ENCODE assay signal across 8 mouse cellular contexts in genomic region chr16:84834344-84834743, GRCm38 (mm10). TPM values are rescaled to one million over a fixed set of nuclear protein-coding genes. Genes with fewer than 3 reads are reported as not detected.
DNase-seq lines count a peak whose midpoint lies in the region; ATAC-seq and TF ChIP-seq lines count a peak whose summit lies in the region.

No protein-coding gene starts in this region.

- H3K36me3 ChIP-seq in C2C12 (ENCODE audit: control insufficient read depth, insufficient read depth), result peaks cover 44% of the 10 kb centered on the region
- H3K36me3 ChIP-seq in liver, embryonic 11.5 days (ENCODE audit: control insufficient read depth, insufficient read depth, low read length), result peaks cover 19% of the 10 kb centered on the region
- H3K36me3 ChIP-seq in stomach, postnatal 0 days (ENCODE audit: control insufficient read depth, insufficient read depth, low read length), result peaks cover 7% of the 10 kb centered on the region

- peak overlapping the region; percentile 74 for H3K4me2 ChIP-seq in liver, embryonic 11.5 days
- peak overlapping the region; percentile 84 for H3K4me2 ChIP-seq in stomach, postnatal 0 days (replicated peaks; ENCODE audit: low read depth)

- H3K79me3 ChIP-seq in C2C12 (ENCODE audit: low read depth), result peaks cover 63% of the 10 kb centered on the region

- H3K4me3 ChIP-seq in C2C12 (ENCODE audit: insufficient read depth, poor library complexity, severe bottlenecking), result peak overlapping the region; percentile 88
- peak overlapping the region; percentile 92 for H3K4me3 ChIP-seq in liver, embryonic 11.5 days (ENCODE audit: low read depth, low read length)
- H3K4me3 ChIP-seq in stomach, postnatal 0 days (ENCODE audit: low read depth, low read length), result peak overlapping the region; percentile 88

- peak; percentile 57 for ATAC-seq in erythroblast, adult 5-6 weeks (replicated peaks; ENCODE audit: low FRiP score, poor library complexity, severe bottlenecking)
- no peak for ATAC-seq in liver, embryonic 11.5 days (replicated peaks; ENCODE audit: low FRiP score)
- ATAC-seq in stomach, postnatal 0 days (ENCODE audit: low FRiP score, low TSS enrichment), result no peak

- H3K4me1 ChIP-seq in liver, embryonic 11.5 days (replicated peaks; ENCODE audit: control insufficient read depth, insufficient read depth, low read length), result peaks cover 7% of the 10 kb centered on the region
- no peaks in the 10 kb centered on the region for H3K4me1 ChIP-seq in stomach, postnatal 0 days (replicated peaks; ENCODE audit: control insufficient read depth, insufficient read depth)

- peaks cover 84% of the 10 kb centered on the region for H3K79me2 ChIP-seq in C2C12 (ENCODE audit: control insufficient read depth, insufficient read depth)

- H3K9me3 ChIP-seq in liver, embryonic 11.5 days (ENCODE audit: control insufficient read depth, low read length), result no peaks in the 10 kb centered on the region
- H3K9me3 ChIP-seq in stomach, postnatal 0 days (ENCODE audit: control insufficient read depth, low read length), result no peaks in the 10 kb centered on the region

- no peak for TF ChIP-seq EP300 in stomach, postnatal 0 days (optimal IDR thresholded peaks at IDR 0.05)

- H3ac ChIP-seq in C2C12 (ENCODE audit: control insufficient read depth, insufficient read length, low read depth), result peak overlapping the region; percentile 98

- H3K9ac ChIP-seq in liver, embryonic 11.5 days (ENCODE audit: low read depth, low read length), result peak overlapping the region; percentile 97
- peak overlapping the region; percentile 100 for H3K9ac ChIP-seq in stomach, postnatal 0 days (ENCODE audit: low read length)

- WGBS in liver, embryonic 11.5 days, result under 1% methylated on average over 22 of the region's 22 CpGs
- WGBS in stomach, postnatal 0 days, result 0% methylated on average over 22 of the region's 22 CpGs

- H3K27ac ChIP-seq in liver, embryonic 11.5 days (ENCODE audit: low read depth, low read length), result peak overlapping the region; percentile 98
- H3K27ac ChIP-seq in stomach, postnatal 0 days (replicated peaks), result peak overlapping the region; percentile 100

- TF ChIP-seq CTCF in C2C12 (IDR thresholded peaks at IDR 0.05; ENCODE audit: control insufficient read depth, insufficient read depth, insufficient read length), result no peak
- TF ChIP-seq CTCF in stomach, postnatal 0 days (IDR thresholded peaks at IDR 0.05; ENCODE audit: low read depth), result no peak

- H3K27me3 ChIP-seq in C2C12 (ENCODE audit: control insufficient read depth, insufficient read depth, insufficient read length), result no peaks in the 10 kb centered on the region
- H3K27me3 ChIP-seq in liver, embryonic 11.5 days (replicated peaks; ENCODE audit: control insufficient read depth, insufficient read depth, low read length), result no peaks in the 10 kb centered on the region
- no peaks in the 10 kb centered on the region for H3K27me3 ChIP-seq in stomach, postnatal 0 days (ENCODE audit: control insufficient read depth, insufficient read depth, low read length)

- DNase-seq in gastrocnemius, adult 18-20 months (ENCODE audit: low spot score), result peak; percentile 12
- no peak for DNase-seq in gastrocnemius, postnatal 10 days
- DNase-seq in liver, embryonic 11.5 days (ENCODE audit: low spot score), result peak; percentile 31
- no peak for DNase-seq in stomach, postnatal 0 days (ENCODE audit: low spot score)
- no peak for DNase-seq in kidney, adult 9 months
- no peak for DNase-seq in adrenal gland, adult 2 months

TF ChIP-seq in C2C12, 6 proteins besides CTCF, POLR2A, EP300 and RAD21:
- TF ChIP-seq CEBPB (IDR thresholded peaks at IDR 0.05; ENCODE audit: low read depth) (no peak), MYOG (IDR thresholded peaks at IDR 0.05; ENCODE audit: control insufficient read depth, extremely low read depth, insufficient read length) (no peak), FOSL1 (IDR thresholded peaks at IDR 0.05; ENCODE audit: insufficient read depth, low read length, poor library complexity, severe bottlenecking) (no peak), MAX (IDR thresholded peaks at IDR 0.05) (no peak), USF1 (IDR thresholded peaks at IDR 0.05; ENCODE audit: low read depth) (no peak), MYOD1 (IDR thresholded peaks at IDR 0.05; ENCODE audit: control insufficient read depth, insufficient read length, low read depth) (no peak)

RNA-seq across cellular contexts. Expression of gene Gabpa, which starts 0.4 kb away (rescaled TPM):
- total RNA-seq in gastrocnemius, adult 18-20 months (2021), result 10 to 100 TPM; 25.5 to 30.0 TPM
- 10 to 100 TPM; 29.3 to 35.7 TPM for total RNA-seq in gastrocnemius, postnatal 10 days (2021)
- 11.7 TPM for polyA plus RNA-seq in C2C12 (2012; fragmentation: generic; extraction: Trizol)
- total RNA-seq in erythroblast, adult 5-6 weeks (2015; ENCODE audit: low replicate concordance), result 26.1 and 42.7 TPM in 2 replicates
- total RNA-seq in erythroblast, adult 5-6 weeks (2017; ENCODE audit: low replicate concordance), result 20.1 and 31.1 TPM in 2 replicates
- polyA plus RNA-seq in liver, embryonic 11.5 days (2014; fragmentation: Nextera tagmentation; extraction: Ambion mirVana), result 37.5 and 40.9 TPM in 2 replicates
- 10.8 and 11.1 TPM in 2 replicates for polyA plus RNA-seq in stomach, postnatal 0 days (2015; fragmentation: Nextera tagmentation; extraction: Ambion mirVana)
- total RNA-seq in adrenal gland, adult 2 months (2021), result 10 to 100 TPM; 44.1 to 46.1 TPM
- polyA plus RNA-seq in adrenal gland, adult 2 months (2012; rRNA removed), result 2.6 and 2.7 TPM in 2 replicates

RNA-seq across cellular contexts. Expression of gene Atp5j, which starts 1.1 kb away (rescaled TPM):
- total RNA-seq in gastrocnemius, adult 18-20 months (2021), result 1,000 to 10,000 TPM; 1,092 to 1,176 TPM
- total RNA-seq in gastrocnemius, postnatal 10 days (2021), result 1,000 to 10,000 TPM in 1 of 2 experiments, 100 to 1,000 TPM in 1; 958 to 1,126 TPM
- polyA plus RNA-seq in C2C12 (2012; fragmentation: generic; extraction: Trizol), result 350 TPM
- 96.3 and 126 TPM in 2 replicates for total RNA-seq in erythroblast, adult 5-6 weeks (2015; ENCODE audit: low replicate concordance)
- total RNA-seq in erythroblast, adult 5-6 weeks (2017; ENCODE audit: low replicate concordance), result 35.4 and 106 TPM in 2 replicates
- 814 and 841 TPM in 2 replicates for polyA plus RNA-seq in liver, embryonic 11.5 days (2014; fragmentation: Nextera tagmentation; extraction: Ambion mirVana)
- polyA plus RNA-seq in stomach, postnatal 0 days (2015; fragmentation: Nextera tagmentation; extraction: Ambion mirVana), result 956 and 984 TPM in 2 replicates
- total RNA-seq in adrenal gland, adult 2 months (2021), result 100 to 1,000 TPM; 451 to 484 TPM
- polyA plus RNA-seq in adrenal gland, adult 2 months (2012; rRNA removed), result 192 and 291 TPM in 2 replicates

Comparison
In these comparisons a context has a peak if more than half of its experiments do, and no peak if none do; other contexts are left out.
1. DNase-seq: peak in gastrocnemius, adult 18-20 months (single experiment) and liver, embryonic 11.5 days (single experiment); none in gastrocnemius, postnatal 10 days (single experiment), stomach, postnatal 0 days (single experiment), kidney, adult 9 months (single experiment) and adrenal gland, adult 2 months (single experiment).
2. Peak in every context shown above with its lines, with median percentiles within 50 percentile points of each other: H3K4me3 ChIP-seq.